Mouse (Mus musculus): ENCODE measurements around the gene Crb3.

The Crb3 gene

DNA sequence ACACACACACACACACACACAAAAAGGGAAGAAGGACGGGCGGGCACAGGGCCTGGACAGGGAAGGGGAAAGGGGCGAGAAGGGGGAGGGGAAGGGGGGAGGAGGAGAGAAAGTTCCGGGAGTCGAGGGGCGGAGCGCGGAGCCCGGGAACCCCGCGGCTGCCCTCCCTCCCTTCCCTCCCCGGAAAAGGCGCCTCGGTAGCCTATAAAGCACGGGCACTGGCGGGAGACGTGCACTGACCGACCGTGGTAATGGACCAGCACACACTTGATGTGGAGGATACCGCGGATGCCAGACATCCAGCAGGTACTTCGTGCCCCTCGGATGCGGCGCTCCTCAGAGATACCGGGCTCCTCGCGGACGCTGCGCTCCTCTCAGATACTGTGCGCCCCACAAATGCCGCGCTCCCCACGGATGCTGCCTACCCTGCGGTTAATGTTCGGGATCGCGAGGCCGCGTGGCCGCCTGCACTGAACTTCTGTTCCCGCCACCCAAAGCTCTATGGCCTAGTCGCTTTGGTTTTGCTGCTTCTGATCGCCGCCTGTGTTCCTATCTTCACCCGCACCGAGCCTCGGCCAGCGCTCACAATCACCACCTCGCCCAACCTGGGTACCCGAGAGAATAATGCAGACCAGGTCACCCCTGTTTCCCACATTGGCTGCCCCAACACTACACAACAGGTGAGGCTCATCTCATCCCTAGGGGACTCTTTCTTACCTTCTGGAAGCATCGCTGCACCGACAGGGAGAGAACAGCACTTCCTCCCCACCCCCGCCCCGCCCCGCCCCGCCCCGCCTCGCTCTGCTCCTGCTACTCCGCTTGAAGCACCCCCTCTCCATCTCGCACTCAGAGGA is 46.5 kb downstream of the Crb3 start, which contains the start of gene Tnfsf9:
TSS of gene Tnfsf9 (plus strand) at position 145 of the 854 bp plus-strand sequence.
- no peak for DNase-seq (ENCODE audit: low spot score)

DNA sequence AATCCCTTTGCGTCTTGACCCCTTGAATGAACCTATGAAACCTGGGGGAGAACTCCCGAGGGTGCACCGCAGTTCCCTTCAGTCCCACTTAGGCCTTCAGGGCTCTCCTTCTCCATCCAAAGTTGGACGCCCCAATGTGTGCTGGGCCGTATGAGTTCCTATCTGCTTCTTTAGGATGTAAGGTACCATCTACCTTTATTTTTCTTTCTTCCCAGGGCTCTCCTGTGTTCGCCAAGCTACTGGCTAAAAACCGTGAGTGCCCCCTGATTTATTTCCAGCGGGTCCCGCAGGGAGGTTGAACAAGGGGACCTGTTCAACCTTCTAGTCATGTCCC is 47.1 kb downstream of the Crb3 start:
- DNase-seq (ENCODE audit: low spot score), result no peak

DNA sequence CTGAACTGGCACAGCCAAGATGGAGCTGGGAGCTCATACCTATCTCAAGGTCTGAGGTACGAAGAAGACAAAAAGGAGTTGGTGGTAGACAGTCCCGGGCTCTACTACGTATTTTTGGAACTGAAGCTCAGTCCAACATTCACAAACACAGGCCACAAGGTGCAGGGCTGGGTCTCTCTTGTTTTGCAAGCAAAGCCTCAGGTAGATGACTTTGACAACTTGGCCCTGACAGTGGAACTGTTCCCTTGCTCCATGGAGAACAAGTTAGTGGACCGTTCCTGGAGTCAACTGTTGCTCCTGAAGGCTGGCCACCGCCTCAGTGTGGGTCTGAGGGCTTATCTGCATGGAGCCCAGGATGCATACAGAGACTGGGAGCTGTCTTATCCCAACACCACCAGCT is 48.2 kb downstream of the Crb3 start:
- no peak for DNase-seq (ENCODE audit: low spot score)

DNA sequence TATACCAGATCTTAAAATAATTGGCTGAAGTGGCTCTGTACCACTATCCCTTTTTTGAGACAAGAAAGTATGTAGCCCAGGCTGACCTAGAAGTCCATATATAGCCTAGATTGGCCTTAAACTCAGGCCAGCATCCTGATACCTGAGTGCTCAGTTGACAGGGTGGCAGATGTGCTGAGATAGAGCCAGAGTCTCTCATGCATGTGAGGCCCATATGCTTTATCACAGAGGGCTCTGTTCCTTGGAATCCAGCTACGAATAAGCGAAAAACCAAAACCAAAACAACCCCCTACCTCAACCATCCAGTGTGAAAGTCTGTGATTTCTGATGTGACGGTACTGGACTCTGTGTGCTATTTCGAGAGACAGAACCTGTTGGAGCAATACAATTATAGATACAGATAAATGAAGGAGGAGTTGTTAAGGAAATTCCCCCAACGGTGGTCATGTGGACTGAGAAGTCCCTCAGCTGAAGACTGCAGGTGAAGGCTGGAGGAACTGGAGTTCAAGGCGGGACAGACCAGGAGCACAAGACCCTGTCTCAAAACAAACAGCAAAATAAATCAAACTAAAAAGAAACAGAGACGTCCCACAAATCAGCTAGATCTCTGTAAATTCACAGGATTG is 49.2 kb downstream of the Crb3 start:
- DNase-seq (ENCODE audit: low spot score), result no peak

DNA sequence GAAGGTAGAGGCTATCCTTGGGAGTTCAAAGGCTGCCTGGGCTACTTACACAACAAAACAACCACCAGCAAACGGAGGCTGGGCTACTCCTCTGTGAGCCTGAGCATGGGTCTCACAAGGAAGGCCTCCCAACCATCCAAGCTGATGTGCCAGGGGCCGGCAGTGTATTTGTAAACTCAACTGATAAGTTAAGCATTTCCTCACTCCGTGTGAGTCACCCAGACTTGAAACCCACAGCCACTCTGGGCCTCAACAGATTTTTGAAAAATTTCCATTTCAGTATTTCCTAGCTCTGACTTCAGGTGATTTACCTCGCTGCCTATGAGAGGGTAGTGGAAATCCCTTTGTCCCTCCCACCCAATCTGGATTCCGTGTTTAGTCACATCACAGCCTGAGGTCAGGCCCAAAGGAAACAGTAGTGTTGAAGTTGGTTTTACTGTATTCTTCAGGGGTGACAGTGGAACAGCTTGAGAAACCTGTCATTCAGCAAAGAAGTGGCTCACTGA is 49.8 kb downstream of the Crb3 start:
- no peak for DNase-seq (ENCODE audit: low spot score)

DNA sequence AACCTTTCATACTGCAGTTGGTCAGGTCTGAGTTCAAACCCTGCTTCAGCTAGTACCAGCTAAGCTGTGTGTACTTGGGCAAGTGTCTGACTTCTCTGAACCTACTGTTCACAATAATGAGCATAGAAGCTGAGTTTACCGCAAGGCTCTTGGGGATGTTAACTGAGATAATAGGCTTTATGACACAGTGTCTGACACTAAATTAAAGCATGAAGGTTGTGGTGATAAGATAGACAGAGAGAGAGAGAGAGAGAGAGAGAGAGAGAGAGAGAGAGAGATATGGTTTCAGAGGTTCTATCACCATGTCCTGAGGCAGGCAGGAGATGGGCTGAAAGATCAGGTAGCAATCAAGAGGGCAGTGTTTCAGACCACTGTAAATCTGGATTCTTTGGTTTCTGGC is 51.1 kb downstream of the Crb3 start:
- no peak for DNase-seq (ENCODE audit: low spot score)

DNA sequence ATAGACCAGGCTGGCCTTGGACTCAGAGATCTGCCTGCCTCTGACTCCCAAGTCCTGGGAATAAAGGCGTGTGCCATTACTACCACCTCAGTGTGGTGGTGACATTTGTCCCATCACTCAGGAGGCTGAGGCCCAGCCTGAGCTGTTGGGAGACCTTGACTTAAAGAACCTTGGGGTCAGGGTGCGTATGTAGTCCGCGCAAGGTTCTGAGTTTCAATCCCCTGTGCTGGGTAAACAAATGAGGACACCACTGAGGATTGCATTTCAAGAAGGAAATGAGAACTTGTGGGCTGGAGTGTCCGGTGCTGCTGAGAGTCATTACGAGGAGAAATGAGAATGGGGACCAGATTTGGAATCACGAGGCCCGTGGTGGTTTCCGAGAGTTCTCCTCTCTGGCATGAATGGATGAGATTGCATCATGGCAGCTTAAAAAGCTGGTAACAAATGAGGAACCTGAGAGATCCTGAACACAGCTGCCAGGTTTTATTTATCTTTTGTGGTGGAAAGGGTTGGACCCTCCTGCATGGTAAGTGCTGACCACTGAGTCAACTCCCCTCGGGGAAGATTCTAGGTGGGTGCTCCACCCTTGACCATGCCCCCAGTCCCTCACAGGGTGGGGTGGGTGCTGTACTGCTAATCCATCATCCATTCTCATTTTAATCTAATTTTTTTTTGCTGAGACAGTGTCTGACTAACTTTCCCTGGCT is 54.0 kb downstream of the Crb3 start:
- no peak for DNase-seq (ENCODE audit: low spot score)

Measured in spleen, adult 12 weeks (tissue).